Mouse (Mus musculus): Measurements from ENCODE around the gene A930017K11Rik.

The A930017K11Rik gene

DNA sequence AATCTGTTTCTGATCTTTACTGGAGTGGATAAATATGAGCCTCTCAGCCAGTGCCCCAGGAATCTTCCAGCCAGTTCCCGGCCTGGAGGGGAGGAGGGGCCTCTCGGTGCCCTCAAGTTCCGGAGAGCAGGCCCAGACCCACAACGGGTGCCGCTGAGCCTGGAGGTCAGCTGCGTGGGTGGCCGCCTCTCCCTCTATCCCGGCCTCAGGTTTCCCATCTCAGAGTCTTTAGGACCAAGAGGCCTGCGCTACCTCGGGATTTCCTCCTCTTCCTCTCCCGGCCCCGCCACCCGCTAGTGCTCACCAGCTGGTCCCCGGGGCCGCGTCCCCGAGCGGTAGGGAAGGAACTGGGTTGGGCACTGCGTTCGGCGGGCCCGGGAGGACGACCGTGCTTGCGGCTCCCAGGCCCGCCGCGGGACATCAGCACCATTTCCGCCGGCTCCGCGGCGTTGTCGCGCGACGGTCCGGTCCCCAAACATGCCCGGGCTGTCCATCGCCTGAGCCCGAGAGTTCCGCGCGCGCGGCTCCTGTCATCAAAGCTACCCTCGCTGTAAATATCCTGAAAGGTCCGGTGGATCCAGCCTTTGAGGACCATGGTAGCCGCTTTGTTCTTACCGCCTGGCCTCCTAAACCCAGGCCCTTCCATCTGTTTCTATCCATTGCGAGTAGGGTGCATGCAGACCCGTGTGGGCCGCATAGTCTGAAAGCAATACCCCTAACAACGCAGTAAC, 10.7 kb downstream of the A930017K11Rik start:
- DNase-seq (ENCODE audit: low read depth, low spot score) = peak; percentile 55

DNA sequence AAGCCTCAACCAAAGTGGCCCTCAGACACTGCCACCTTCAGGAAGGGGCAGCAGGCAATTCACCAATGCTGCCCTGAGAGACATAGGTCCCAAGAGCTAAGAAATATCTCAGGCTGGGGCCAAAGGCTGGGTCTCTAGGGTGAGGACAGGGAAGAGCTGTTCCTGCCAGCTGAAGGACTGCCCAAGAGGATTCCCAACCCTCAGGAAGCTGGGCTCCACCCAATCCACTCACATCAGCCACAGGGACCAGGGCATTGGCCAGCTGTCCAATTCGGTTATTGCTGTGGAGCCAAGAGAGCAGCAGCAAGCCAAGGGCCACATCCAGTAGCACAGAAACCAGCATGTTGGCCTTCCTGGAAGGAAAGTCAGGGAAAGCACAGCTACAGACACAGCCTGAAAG, 17.8 kb downstream of the A930017K11Rik start:
- no peak for DNase-seq (ENCODE audit: low read depth, low spot score)

DNA sequence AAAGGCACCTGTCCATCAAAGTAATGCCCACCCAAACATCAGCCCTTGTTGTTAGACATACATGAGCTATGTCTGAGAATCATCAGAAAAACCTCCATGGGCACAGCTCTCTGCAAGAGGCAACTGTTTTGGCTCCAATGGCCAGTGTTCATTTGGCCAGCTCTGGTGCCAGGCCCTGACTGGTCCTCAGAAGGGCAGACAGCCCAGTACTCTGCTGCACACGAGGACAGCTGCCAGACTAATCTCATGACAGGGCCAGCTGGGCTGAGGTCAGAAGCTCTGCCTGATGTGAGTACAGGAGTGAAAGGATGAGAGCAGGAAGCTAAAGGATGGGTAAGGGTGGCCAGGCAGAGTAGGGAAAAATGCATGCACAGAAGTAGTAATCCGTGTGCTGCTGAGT, 27.0 kb downstream of the A930017K11Rik start:
- no peak for DNase-seq (ENCODE audit: low read depth, low spot score)

DNA sequence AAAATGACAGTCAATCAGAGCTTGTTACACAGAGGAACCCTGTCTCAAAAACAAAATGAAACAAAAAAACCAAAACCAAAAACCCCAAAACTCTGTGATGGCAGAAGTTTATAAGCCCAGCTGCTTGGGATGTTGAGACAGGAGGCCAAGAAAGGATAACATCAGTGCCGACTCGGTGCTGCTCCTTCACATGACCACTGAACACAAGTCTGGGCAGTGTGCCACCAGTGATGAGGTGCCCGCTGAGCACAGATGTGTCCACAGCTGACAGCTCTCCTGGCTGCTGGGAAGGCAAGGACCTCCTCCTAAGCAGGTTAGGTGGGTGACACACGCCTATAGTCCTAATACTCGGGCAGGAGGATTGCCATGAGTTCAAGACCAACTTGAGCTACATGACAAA, 30.2 kb downstream of the A930017K11Rik start:
- no peak for DNase-seq (ENCODE audit: low read depth, low spot score)

DNA sequence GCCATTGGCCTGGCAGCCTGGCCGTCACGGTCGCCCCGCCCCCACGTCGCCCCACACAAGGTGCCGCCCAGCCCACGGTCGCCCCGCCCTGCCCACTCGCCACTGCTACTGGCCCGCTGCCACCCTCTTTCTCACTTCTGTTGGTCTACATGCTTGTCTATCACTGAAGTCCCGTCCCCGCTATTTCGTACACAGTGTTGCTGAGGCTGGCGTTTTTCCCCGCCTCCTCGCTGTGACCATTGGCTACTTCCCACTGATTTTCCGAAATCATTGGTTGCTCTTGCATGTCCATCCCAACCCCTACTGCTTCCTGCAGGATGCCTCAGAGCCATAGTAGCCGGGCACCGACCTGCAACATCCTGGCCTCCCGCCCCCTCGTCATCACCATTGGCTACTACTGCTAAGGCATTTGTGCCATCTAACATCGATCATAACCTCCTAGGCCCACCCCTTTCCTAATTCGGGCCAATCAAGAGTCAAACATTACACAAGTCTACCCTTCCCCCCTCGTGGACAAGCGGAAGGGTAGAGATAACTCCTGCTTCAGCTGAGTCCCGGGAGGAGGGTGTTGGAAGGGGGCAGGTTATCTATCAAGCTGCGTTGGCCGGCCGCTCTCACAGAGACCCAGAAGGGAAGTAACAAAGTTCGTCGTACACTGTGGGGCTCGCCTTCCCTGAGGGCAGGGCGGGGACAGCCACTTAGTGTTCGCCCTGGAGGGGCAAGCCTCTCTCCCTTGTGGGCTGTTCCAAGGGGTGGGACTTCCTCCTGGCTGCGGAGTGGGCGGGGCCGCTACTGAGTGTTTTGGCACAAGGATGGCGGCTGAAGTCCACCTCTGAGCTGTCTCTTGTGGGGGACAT, 32.4 kb downstream of the A930017K11Rik start:
- DNase-seq (ENCODE audit: low read depth, low spot score) = peak; percentile 99

DNA sequence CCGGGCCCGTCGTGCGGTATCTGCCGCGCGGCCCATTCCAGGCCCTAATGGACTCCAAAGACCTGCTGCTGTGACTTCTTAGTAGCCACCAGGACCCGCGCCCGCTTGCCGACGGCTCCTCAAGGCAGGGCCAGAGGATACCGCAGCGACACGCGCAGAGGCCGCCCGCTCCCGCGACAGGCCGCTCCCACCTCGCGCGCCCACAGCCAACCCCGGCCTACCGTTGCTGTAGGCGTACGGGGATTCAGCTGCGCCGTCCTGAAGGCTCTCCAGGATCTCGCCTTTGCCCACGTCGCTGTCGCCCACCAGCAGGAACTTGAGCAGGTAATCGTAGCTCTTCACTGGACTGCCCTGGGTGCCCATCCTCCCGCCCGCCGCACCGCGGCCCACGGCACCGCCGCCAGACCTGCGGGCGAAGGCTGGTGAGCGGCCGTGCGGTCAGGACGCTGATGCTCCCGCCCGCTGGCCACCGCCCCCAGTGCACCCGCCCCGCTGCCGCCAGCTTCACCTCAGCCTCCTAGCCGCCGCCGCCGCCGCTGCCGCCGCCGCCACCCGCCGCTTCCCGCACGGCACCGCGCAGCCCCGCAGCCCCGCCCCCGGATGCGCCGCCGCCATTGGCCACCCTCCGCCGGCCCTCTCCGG, 33.1 kb downstream of the A930017K11Rik start, which contains the start of gene Rab40c:
Gene Rab40c (minus strand): TSS at position 584 of the 642 bp plus-strand sequence.
- DNase-seq (ENCODE audit: low read depth, low spot score) = no peak

DNA sequence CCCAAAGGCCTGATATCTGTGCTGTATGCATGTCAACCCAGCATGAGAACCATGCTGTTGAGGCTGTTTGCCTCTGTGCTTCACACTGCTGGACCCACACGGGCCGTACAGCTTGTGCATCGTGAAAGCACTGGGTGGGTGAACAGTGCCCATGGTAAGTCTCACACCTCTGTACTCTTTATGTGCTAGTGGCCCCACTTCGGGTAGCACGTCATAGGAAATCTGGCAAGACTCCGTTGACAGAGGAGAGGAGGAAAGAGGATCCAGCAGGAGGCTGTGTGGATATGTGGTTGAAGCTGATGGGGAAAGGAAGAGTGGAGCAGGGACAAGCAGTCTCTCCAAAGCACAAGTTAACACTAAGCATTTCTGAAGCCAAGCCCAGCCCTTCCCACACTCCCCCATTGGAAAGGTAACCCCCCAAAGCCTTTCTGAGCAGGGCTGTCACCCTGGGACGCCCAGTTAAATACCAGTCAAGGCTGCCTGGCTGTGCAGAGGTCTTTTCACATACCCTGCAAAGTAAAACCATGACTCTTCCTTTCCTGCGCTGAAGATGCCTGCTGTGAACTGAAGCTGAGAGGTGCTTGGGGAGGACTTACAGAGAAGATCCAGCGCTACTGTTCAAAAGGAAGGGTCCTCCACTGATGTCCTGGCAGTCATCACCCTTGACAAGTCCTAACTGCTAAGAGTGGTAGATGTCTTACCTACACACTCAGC, 34.2 kb downstream of the A930017K11Rik start:
- DNase-seq (ENCODE audit: low read depth, low spot score) = no peak

DNA sequence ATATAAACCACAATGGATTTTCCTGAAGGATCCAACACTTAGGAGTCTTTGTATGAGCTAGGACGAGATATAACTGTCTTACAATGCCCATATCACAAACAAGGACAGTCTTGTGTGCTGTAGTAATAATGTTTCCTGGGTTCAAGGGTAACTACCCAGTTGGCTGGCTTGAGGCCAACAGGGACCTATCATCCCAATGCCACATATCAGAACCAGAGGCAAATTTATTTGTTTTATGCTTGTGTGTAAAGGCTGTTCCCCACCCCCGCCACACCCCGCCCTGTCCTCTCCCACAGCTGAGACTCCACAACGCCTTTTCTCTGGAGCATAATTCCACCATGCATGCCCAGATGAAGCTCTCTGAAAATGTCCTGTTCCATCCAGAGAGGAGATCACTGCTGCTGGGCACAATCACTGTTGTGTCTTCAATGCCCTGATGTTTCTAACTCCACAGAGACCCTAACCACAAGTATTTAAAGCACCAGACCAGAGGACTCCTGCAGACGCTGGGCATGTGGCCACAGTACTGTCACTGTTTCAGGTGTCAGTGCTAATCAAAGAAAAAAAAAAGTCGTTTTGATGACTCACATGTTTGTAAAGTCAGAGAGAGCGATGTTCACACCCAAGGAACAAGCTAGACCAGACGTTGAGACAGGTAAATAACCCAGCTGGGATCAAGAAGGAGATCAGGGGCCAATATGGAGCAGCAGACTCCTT, 35.3 kb downstream of the A930017K11Rik start:
- DNase-seq (ENCODE audit: low read depth, low spot score) = no peak

DNA sequence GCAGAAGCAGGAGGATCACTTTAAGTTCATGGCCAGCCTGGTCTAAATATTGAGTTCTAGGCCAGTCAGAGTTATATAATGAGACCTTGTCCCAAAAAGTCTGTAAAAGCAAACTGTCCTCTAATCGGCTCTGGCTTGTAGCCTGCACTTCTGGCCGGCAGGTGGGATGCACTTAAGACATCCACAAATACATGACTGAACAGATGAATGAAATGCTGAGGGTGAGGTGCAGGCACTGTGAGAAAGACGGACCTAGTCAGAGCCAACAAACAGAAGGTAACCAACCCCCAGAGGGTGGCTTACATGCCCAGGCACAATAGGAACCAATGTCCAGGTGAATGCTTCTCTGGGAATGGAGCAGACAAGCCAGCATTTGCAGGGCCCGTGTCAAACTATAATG, 38.1 kb downstream of the A930017K11Rik start:
- no peak for DNase-seq (ENCODE audit: low read depth, low spot score)

DNA sequence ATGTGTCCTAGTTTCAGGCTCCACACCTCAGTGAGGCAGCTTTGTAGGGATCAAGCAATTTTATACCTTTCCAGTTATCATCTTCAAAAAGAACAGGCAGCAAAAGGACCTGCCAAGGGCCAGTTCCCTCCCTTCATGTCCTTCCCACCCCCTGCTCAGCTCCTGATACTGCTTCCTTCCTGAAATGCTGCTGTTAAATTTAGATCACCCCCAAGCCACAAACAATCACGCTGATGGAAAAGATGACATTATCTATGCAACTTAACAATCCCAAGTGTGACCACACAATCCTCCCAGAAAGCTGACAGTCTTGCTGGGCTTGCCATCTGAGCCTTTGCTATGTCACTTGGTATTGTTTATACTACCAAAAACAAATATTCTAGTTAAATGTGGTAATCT, 38.5 kb downstream of the A930017K11Rik start:
- DNase-seq (ENCODE audit: low read depth, low spot score) = no peak

DNA sequence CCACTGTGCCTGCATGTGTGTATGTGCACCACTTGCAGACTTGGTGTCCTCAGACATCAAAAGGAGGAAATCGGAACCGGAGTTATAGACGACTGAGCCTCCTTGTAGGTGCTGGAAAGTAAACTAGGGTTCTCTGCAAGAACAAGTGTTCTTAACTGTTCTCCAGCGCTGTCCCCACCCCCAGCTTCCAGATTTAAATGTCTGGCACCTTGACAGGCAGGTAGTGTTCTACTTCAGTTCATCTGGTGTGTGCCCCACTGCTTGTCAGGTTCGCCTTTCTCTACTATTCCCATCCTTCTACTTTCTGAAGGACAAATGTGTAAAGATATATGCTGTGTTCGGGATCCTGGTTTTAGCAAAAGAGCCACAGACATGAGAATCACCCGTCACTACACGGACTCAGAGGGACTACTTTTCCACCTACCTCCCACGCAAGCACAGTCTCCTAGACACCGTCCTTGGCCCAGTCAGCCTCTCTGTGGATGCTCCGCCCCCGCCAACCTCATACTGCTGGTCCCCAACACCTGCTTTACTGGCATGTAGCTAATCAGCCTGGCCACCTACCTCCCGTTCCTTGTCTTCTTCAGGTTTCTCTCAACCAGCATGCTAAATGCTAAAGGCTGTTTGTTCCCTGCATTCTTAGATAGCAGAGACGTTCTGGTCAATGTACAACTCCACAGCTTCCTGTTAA, 39.0 kb downstream of the A930017K11Rik start:
- DNase-seq (ENCODE audit: low read depth, low spot score) = no peak

DNA sequence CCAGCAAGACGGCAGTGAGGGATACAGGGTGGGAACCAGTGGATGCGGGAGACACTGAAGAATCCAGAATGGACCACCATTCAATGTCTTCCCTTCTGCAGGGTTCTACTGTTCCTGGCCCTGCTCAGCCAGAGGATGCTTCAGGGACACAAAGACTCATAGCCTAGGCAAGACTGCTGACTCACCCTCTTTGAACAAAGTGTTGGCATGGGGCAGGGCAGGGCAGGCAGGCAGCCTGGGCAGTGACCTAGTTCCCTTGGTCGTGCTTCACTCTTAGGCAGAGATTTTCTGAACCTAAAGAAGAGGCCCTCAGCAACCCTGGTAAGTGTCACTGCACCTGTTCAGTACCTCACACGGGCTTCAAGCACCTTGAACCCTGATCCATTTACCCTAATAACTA, 40.5 kb downstream of the A930017K11Rik start:
- no peak for DNase-seq (ENCODE audit: low read depth, low spot score)

DNA sequence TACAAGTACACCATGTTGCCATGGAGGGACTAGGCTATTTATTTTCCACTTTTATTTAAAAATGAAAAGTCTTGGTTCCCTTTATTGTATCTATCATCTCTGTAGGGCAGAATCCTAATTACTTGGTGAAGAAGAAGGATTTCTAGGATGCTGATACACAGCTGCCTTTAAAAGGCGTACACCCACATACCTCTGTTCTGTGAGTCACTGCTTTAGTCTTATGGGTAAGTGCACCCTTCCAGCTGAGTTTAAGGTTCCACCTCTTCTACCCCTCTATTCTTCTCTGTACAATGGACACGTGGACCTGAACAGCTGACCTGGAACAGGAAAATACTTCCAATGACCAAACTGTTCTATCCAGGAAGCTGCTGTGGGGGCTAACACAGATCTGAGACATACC, 44.7 kb downstream of the A930017K11Rik start:
- no peak for DNase-seq (ENCODE audit: low read depth, low spot score)

DNA sequence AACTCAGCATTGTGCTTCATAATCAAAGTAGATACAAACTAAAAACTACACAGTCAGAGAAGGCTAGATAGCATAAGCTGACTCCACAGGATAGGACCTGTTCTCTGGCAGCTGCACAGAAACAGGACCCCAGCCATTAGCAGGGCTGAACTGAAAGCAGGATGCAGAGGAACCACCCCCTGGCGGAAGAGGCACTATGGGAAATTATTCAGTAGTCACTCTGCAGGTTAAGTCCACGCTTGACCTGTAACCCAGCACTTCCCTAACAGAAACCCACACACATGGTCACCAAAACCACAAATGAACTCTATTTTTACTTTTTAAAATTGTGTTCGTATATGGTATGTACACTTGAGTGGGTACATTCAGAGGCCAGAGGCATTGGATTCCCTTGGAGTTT, 49.3 kb downstream of the A930017K11Rik start:
- no peak for DNase-seq (ENCODE audit: low read depth, low spot score)

DNA sequence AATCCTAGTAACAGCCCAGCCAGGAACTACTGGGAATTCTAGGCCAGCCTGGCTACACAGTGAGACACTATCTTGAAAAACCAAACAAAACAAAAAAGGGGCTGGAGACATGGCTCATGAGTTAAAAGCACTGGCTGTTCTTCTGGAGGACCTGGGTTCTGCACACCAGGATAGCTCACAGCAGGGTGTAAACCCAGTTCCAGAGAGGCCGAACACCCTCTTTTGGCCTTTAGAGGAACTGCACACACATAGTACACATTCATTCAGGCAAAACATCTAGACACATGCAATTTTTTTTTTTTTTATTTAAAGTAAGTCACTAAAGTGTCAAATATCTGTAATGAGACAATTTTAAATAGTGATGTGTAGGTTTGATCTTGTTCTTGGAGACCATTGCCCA, 52.2 kb downstream of the A930017K11Rik start:
- DNase-seq (ENCODE audit: low read depth, low spot score) = no peak
